Mouse (Mus musculus): ENCODE data around the gene Eif4g3.

Eif4g3 gene

DNA sequence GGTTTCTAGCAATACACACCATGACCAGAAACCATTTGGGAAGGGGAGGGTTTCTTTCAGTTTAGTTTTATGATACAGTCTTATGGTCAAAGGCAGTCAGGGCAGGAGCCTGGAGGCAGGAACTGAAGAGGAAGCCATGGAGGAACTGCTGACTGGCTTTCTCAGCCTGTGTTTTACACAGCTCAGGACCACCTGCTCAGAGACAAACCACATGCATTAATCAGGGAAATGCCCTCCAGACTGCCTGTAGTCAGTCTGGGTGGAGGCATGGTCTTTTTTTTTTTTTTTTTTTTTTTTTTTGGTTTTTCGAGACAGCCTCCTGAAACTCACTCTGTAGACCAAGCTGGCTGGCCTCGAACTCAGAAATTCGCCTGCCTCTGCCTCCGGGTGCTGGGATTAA is 179.9 kb downstream of the Eif4g3 start:
- no peak for DNase-seq

DNA sequence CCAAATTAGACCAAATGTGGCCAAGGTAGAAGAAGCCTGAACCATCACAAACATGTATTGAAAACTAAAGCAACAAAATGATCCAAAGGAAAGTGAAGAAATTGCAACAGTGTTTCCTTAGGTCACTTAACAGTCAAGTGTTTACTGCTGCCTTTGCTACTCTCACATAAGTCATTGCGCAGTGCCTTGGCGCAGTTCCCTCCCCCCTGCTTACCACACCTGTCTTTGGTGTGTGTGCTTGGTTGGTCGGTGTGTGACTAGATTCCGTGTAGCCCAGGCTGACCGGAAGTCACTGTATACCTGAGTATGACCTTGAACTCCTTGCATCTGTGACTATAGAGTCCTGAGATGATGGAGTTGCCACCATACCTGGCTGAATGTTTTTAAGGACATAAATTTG is 186.6 kb downstream of the Eif4g3 start:
- no peak for DNase-seq

DNA sequence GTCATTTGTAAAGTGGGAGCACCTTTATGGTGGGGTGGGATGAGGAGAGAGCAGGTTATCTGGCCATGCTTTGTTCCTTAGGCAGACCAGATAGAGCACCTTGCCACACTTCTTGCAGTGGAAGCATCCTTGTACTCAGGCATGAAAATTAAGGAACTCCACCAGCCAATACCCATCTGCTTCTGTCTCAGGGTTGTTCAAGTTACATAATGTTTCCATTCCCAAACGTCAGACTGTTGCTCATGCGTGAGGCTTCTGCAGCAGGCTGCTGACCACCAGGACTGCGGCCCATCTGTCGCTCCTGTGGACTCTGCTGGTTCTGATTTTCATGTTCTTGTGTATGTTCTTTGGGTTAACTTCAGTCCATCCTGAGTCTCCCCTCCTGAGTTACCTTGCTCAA is 187.9 kb downstream of the Eif4g3 start:
- DNase-seq, result no peak

DNA sequence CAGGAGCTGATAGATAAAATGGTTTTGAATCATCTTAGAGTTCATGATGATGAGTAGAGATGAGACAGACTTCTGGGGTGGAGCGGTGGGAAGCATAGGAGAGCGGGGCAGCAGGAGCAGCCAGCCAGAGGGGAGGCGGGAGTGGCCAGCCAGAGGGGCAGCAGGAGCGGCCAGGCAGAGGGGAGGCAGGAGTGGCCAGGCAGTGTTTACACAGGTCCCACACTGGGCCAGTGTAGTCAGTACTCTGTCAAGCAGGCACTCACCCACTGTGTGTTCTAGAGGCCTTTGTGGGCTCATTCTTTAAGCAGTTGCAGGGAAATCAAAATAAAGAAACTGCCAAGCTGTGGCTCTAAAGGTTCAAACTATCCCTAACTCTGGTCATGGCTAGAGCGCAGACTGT is 191.2 kb downstream of the Eif4g3 start:
- DNase-seq, result no peak

DNA sequence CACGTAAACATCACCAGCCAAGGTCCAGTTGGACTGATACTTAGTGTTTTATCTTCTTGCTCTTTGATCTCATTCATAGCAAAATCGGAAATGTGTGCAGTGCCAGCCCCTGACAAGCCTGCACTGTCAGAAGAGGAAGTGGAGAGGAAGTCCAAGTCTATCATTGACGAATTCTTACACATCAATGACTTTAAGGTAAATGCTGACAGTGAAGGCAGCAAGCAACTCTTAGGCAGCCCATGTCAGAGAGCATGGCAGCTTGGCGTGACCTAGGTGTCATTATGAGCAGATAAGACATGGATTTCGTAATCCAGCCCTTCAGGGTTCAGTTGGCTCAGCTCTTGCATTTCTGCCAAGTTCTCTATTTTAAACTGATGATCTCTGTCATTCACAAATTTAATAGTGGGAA is 191.8 kb downstream of the Eif4g3 start:
- no peak for DNase-seq

DNA sequence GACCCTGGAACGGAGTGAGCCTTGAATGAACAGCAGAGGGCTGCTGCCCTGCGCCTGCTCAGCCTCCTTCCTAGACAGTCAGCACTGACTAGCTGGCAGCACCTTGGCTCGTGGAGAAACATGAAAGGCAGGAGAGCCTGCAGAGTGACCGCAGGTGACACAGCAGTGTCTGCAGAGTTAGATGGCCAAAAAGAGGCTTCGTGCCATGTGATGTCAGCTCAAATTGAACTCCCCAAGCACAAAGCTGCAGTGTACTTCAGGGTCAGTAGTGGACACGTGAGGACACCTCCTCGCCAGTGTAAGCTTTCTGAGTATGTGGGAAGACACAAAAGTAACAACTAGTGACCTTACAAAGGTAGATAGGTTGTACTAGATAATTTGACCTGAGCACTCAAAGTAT is 193.1 kb downstream of the Eif4g3 start:
- no peak for DNase-seq

DNA sequence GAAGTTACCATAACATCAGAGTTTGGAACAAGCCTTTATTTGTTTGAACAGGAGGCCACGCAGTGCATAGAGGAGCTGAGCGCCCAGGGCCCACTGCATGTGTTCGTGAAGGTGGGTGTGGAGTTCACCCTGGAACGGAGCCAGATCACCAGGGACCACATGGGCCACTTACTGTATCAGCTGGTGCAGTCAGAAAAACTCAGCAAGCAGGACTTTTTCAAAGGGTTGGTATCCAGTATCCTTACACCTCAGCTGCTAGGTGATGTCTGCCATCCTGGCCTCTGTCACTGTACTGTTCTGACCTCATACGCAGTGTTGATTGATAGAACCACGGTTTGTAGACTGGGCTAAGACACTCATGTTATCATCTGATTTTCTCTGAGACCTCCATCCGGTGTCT is 195.2 kb downstream of the Eif4g3 start:
- no peak for DNase-seq

DNA sequence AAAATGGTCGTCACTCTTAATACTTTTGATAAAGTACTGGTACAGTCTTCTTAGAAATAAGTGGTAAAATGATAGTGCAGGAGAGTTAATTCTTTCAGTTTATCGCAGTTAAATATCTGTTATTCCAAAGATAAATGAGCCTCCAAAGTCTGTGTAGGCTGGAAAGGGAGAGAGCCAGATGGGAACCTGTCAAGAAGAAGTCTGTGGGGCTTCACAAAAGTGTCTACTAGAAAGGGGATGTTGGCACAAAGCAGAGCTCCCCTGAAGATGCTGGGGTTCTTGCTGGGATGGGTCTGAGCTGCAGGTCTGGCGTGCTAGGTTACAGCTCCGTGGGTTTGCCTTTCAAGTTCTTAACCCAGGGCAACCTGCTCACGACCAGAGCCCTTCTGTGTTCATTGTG is 199.7 kb downstream of the Eif4g3 start:
- no peak for DNase-seq

DNA sequence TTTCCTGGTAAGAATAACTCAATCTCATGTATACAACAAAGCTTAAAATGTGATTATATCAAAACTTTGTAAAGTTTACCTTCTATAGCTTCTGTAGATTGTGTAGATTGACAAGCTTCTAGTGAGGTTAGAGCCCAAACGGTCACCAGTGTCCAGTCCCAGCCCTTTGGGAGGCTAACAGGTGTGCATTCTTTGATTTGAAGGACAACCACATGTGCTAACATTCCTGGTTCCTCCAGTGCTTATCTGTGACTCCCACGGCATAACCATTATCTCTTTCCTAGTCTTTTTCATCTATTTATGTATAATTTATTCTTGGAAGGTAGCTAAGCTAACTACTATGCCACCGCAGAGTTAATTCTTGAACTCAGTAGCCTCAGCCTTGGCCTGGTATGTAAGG is 207.9 kb downstream of the Eif4g3 start:
- no peak for DNase-seq

DNA sequence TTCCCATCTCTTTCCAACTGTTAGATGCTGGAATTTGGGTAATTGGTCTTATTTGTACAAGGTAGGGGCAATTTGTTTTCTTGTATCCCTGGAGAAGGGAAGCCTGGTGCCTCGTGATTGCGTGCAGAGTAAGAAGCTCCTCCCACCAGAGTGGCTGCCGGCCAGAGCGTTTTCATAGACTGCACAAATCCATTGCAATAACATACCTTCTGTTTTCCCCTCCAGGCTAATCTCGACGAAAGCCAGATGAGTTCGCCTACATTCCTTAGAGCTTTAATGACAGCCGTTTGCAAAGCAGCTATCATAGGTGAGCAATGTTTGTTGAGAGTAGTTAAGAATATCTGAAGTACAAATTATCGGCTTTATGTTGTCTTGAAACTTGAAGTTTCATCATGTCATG is 208.9 kb downstream of the Eif4g3 start:
- DNase-seq, result no peak

DNA sequence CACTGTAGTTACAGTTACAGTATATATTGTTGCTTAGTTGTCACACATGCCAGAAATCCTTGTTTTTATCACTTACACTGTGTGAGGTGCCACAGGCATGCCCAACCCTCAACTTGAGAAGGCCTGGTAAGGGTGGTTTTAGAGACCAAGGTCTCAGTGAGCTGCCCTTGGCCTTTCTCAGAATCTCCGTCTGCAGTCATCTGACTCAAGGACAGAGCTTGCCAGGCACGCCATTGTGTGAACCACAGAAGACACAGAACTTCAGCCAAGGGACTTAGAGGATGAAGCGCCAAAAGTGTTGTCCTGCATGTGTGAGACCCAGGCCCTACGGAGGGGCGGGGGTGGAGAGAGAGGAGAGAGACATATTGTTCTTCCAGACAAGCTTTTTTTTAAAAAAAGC is 217.3 kb downstream of the Eif4g3 start:
- DNase-seq, result no peak

DNA sequence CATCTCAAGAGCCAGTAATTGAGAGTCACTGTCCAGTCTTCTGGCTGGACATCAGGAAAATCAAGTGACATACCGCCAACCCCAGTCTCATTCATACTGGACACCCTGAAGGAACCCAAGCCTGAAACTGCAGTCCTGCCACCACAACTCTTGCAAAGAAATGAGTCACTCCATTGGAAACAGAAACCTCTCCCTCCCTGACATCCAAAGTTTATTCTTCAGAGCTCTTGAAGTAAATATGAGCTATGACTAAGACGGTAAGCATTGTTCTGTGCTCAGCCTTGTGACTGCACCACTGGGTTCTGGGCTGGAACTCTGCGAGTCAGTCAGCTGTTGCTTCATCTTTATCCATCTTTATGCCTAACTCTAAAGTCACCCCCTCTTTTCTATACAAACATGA is 221.0 kb downstream of the Eif4g3 start:
- no peak for DNase-seq

DNA sequence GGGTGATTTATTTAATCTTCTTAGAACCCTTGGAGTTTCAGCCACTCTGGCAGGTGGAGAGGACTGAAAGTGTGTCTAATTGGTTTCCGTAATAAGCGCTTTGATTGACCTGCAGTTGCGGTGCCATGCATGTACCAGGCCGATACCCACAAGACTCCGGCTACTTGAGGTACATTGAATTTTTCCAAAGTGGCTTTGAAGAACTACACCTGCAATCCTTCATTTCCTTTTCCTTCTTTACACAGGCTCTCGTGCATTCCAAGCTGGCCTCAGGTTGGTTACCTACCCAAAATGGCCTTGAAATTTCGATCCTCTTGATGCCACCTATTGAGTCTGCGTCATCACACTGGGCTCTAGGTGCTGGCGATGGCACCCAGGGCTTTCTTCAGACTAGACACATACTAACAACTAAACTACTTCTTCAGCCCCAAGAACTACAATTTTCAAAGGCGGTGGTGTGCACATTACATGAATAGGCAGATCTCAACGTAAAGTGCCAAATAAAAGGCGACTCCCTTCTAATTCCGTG is 222.9 kb downstream of the Eif4g3 start:
- no peak for DNase-seq

DNA sequence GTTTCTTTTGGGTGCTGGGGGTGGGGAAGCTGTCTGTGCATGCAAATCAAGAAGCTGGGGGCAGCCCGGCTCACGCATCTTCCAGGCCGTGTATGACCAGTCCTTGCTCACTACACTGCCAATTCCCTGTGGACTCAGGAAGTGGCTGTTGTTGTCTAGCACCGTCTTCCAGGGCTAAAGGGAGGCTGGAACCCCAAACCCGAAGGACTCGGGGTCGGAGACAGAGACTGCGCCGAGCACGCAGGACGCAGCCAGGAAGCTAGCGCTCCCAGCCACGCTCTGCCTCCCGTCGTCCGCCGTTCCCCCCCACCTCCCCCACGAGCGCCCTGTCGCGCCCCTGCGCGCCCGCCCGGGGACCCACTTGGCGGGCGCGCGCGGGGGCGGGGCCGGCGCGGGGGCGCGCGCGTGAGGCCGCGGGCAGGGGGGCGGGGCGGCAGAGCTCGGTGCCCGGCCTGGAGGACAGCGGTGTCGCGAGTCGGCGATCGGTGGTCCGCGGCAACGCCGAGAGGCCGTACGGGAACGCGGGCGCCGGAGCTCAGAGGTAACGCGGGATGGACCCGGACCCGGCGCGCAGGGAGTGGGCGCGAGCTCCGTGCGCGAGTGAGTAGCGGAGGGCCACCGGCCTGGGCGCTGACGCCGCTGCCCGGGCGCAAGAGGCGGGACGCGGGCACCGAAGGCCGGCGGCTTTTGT is 223.5 kb downstream of the Eif4g3 start, which contains the start of gene Hp1bp3:
Gene Hp1bp3, plus strand, starts transcription at position 97 of the 691 bp plus-strand sequence.
- DNase-seq, result peak; percentile 78

DNA sequence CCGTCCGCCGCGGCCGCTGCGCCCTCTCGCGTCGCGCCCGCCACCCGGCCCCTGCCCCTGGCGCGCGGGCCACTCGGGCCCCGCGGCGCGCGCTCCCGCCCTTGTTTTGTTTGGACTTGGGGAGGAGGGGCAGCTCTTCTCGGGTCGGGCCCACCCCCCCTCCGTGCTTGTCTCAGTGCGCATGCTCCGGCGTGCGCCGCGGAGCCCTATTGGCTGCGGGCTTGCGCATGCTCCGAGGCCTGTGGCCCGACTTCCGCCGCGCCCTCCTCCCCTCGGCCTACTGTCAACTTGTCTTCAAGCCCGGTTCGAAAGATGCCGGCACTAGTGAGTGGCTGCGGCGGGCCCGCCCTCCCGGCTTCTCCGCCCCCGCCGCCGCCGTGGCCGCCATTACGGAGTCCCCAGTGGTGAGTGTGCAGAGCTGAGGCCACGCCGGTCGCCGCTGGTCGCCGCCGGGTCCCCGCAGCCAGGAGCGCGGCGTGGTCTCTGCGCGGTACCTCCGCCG is 224.1 kb downstream of the Eif4g3 start:
- peak; percentile 97 for DNase-seq

DNA sequence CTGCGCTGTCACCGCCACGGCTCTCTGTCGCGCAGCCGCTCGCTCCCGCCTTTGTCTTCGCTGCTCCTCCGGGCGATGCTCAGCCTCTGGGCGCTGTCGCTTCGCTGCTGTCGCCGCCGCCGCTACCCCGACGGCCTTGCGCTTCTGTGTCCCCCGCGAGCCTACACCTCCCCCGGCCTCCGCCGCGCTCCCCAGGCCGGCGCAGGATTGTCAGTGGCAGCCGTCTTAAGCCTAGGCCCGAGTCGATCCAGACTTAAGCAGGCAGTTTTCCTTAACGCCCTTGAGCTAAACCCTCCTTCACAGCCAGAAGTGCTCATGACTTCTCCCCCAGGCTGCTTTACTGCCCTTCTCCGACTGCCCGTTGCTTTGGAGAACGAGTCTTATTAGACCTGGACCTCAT is 224.6 kb downstream of the Eif4g3 start:
- no peak for DNase-seq

DNA sequence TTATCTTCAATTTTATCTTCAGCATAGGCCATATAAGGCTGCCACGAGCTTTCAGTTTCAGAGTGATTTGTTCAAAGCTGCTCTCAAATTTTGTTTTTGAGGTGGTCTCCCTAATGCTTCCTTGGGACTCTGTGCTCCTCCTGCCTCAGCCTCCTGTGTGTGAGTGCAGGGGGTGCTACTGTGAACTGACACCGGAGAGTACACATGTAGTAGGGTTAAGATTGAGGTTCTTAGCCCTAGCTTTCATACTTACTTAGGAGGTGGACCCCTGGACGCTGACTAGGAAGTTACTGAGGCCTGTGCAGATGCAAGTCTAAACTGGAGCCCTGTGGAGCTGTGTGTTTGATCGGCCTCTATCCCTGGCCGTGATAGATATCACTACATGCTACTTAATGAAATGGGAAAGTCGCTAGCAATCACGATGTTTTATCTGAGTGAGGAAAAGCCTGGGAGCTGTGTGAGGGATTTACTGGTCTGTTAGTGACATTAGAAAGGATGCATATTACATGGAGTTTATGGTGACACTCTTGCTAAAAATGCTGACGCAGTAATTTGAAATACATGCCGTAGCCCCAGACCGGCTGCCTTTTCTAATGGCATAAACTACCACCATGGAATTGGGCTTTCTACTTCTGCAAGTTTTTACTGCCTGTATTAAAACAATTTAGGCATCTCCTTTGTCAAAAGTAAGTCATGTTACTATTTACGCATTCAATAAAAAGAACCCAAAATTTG is 225.3 kb downstream of the Eif4g3 start:
- no peak for DNase-seq

DNA sequence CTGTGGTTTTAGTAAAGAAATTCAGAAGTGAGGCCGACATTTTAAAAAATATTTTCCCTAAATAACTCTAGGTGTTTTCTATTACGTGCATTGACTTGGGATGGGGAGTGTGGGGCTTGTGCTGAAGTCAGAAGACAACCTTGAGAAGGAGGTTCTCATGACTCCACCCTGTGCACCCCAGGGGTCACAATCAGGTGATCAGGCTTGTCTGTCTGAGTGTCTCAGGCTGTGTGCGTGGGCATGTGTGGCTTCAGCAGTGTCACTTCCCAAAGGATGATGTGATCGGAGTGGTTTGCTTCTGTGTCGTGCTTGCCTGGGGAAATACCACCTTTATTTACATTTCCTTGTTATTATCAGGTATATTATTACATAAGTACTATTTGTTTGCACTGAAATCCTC is 226.5 kb downstream of the Eif4g3 start:
- DNase-seq, result no peak

DNA sequence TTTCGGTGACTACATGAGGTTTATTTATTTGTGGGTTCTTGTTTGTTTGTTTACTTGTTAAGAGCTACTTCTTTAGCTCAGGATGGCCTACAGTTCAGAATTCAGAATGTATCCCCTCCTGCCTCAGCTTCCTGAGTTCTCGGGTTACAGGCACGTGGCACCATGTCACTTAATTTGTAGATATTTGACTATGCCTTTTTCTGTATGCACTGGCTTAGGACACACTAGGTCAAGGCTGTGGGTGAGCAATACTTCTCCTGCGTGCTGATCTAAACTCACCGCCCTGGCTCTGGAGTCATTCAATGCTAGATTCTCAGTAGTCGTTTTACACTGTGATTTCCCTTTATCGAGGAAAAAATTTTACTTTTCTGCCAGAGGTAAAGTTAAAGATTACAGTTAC is 227.9 kb downstream of the Eif4g3 start:
- DNase-seq, result no peak

DNA sequence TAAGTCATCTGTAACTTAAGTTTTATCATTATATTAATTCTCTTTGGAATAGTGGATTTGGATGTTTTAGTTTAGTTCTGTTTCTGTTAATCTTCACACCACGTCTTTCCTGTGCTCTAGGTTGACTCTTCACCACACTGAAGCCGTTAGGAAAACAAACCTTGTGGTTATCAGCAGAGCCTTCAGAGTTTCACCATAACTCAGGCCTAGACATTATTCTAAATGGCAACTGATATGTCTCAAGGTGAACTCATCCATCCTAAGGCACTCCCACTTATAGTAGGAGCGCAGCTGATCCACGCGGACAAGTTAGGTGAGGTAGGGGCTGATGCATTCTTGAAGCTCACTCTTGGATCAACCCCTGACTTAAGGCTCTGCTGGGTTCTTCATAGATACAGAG is 228.6 kb downstream of the Eif4g3 start:
- no peak for DNase-seq

DNA sequence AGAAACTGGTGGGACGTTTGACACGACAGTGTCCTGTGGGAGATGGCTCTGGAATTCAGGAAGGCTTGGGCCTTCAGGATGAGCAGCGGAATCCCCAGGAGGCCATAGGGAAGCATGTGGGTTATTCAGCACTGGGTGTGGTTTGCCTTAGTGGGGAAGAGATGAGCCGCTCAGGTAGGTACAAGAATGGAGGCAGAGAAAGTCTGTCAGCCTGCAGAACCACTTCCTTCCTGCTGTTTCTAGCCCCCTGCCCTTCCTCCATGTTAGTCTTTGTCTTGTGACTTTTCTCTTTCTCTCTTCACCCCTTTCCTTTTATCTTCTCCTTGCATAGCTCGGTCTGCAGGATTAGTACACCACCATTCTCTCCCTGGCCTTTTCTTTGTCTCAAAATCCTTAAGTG is 229.6 kb downstream of the Eif4g3 start:
- DNase-seq, result no peak

DNA sequence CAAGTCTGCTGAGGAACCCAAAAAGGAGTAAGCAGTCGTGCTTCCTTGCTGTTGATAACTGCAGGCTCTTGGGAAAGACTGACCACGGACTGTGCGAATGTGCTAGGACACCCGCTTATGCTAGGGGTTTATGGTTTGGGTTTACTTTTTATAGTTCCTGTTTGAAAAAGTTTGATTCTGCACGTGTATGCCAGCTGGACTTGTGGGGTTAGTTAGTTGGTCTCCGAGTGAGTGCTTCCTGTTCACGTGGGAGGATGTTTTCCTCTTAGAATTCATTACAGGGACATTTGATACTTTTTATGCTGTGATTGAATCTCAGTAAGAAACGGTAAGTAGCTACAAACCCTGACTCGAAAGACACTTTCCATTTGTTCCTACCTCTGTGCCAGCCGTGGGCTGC is 230.8 kb downstream of the Eif4g3 start:
- no peak for DNase-seq

DNA sequence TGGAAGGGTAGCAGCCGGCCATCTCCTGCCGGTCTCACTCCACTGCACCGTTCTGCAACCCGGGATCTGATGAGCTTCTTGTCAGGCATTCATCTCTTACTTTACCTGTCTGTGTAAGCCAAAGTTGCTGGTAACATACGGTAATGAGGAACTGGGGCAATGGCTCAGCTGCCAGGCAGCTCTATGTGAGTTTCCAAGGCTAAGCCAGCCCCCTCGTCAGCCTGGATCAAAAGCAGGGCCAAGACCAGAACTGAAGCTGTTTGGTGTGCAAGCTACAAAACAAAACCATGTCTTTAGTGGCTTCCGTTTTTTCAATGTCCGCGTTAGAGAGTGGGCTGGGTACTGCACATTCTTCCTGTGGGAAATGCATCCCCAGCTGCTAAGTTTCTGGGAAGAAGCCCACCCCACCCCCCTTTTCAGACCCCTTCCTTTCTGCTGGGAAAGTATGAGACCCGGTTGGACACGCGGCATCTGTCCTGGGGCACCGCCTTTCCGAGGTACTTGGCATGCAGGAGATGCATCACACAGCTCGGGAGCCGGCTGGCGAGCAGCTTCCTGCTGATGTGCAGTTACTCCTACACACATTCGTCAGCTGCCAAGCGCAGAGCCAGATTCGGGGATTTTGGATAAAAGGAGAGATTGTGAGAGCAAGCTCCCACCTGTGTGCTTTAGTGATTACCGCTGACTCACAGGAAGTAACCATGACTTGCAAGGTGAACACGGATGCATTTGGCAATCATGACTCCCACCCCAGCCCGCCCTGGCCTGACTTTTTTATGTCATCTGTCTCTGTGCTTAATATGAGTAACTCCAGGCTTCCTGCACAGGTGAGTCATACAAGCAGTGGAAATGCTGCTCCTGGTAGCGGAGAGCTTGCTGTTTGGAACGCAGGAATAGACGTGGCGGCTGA is 254.2 kb downstream of the Eif4g3 start:
- no peak for DNase-seq

All from kidney, adult 18-20 months (tissue).